Mouse (Mus musculus) cortical plate, adult 2 months (tissue): ENCODE data around the gene Tmem234.

ENCODE experiments used
- CTCF ChIP-seq: fragments of 200-500 bp; IDR thresholded peaks from 2 replicates; pipeline ENCODE4 v1.5.1; 2011; ENCODE audit warnings: mild to moderate bottlenecking, control low read depth, low read length; ENCODE audit not compliant: insufficient read depth; ENCODE audit errors: extremely low read depth
- POLR2A ChIP-seq: fragments of 200-500 bp; IDR thresholded peaks from 2 replicates; pipeline ENCODE4 v1.6.1; 2011; ENCODE audit warnings: mild to moderate bottlenecking, low read length, control low read depth; ENCODE audit not compliant: insufficient read depth; ENCODE audit errors: extremely low read depth

GRCm38 (mm10) chr4:129570028-129570427 is 30.4 kb upstream of the Tmem234 start:
- TF ChIP-seq CTCF: no peak
- TF ChIP-seq POLR2A: no peak
